Mouse (Mus musculus) liver, postnatal 0 days (tissue): ENCODE results near the gene Mettl17. TPM values are rescaled to one million over a fixed set of nuclear protein-coding genes. Genes with fewer than 3 reads are reported as not detected.
"Not testable (repeated sequence)": the region's sequence is repeated elsewhere in the genome, so short reads cannot be mapped to it uniquely, and the experiment has no call there.

ENCODE experiments used
- ATAC-seq: fragments of 200-750 bp; cut with Nextera tagmentation; 2 replicates; pipeline ENCODE4 v1.8.0; 2017; ENCODE audit warnings: mild to moderate bottlenecking, moderate library complexity
- DNase-seq: peaks from one replicate; pipeline ENCODE4 v3.0.0-alpha.2; 2016
- H3K27ac ChIP-seq: fragments of 300-500 bp; sonication (generic); 2 replicates; pipeline ENCODE4 v1.5.1; 2014; ENCODE audit warnings: antibody characterized with exemption, moderate library complexity, mild to moderate bottlenecking, low read depth
- H3K27me3 ChIP-seq: fragments of 300-500 bp; sonication (generic); 2 replicates; pipeline ENCODE4 v1.6.1; 2014; ENCODE audit warnings: low read length, control low read depth, mixed read lengths; ENCODE audit not compliant: insufficient read depth
- H3K36me3 ChIP-seq: fragments of 300-500 bp; sonication (generic); replicated peaks from 2 replicates; pipeline ENCODE4 v1.6.1; 2014; ENCODE audit warnings: mild to moderate bottlenecking, control low read depth, low read length, moderate library complexity, mixed read lengths; ENCODE audit not compliant: insufficient read depth
- H3K4me1 ChIP-seq: fragments of 300-500 bp; sonication (generic); 2 replicates; pipeline ENCODE4 v1.6.1; 2014; ENCODE audit warnings: antibody characterized with exemption, mild to moderate bottlenecking, control low read depth; ENCODE audit not compliant: insufficient read depth
- H3K4me2 ChIP-seq: fragments of 300-500 bp; sonication (generic); 2 replicates; pipeline ENCODE4 v1.6.1; 2014; ENCODE audit warnings: low read depth, mild to moderate bottlenecking, low read length, moderate library complexity, mixed read lengths
- H3K4me3 ChIP-seq: fragments of 300-500 bp; sonication (generic); 2 replicates; pipeline ENCODE4 v1.5.1; 2014; ENCODE audit warnings: low read depth, low read length
- H3K9ac ChIP-seq: fragments of 300-500 bp; sonication (generic); replicated peaks from 2 replicates; pipeline ENCODE4 v1.6.1; 2014; ENCODE audit warnings: mild to moderate bottlenecking, moderate library complexity
- H3K9me3 ChIP-seq: fragments of 300-500 bp; sonication (generic); 2 replicates; pipeline ENCODE4 v1.6.1; 2016; ENCODE audit warnings: mild to moderate bottlenecking, control low read depth, low read length, mixed read lengths
- CTCF ChIP-seq: sonication (generic); IDR thresholded peaks from 2 replicates; pipeline ENCODE4 v1.5.1; 2016; ENCODE audit warnings: antibody characterized with exemption, low read depth
- EP300 ChIP-seq: IDR thresholded peaks from 2 replicates; pipeline ENCODE4 v1.6.1; 2016; ENCODE audit warnings: antibody characterized with exemption, low read depth, mild to moderate bottlenecking
- WGBS: fragments of 180-500 bp; shearing (Covaris S2); extraction: QIAGEN DNeasy Blood & Tissue Kit; methylation state at CpG from one replicate; pipeline ENCODE4 v1.1.7; 2014; ENCODE audit not compliant: insufficient replicate concordance; 5-methylcytosine and 5-hydroxymethylcytosine counted together
- polyA plus RNA-seq: library from polyadenylated mRNA; unstranded; fragments of >200 nt; fragmentation: Nextera tagmentation; extraction: Ambion mirVana; gene quantifications from 2 replicates; pipeline ENCODE4 v1.2.1, GENCODE M21; 2015

The Mettl17 gene
- polyA plus RNA-seq = 9.4 and 10.8 TPM in 2 replicates

DNA sequence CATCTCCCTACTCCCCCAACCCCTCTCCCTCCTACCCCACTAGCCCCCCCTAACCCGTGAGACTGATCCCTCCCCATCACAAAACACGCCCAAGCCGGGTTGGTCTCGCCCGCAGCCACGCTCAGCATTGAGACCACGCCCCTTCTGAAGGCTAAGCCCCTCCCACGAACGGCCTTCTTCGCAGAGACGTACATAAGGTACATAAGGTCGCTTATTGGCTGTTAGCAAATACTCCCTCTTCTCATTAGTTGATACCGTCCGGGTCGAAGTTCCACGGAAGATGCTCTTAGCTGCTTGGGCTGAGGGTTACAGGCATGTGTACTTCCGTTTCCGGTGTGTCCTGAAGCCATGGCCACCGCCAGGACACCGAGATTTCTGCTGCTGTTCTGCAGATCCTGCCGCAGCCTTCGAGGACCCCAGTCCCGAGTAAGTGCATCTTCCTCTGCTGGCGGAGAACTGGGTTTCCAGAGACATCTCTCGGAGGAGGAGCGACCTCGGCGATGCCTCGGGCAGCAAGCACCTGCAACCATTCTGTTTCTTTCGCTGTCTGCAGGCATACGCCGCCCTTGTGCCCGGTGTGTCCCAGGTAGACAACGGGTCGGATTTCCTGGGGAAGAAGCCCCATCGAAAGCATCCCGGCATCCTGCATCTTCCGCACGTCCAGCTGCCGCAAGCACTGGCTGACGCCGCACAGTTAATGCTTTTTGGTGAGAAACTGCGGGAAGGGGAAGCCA lies at the start of gene Mettl17:
Mettl17 (plus strand) TSS at position 245 of the 734 bp plus-strand sequence.
- H3K4me3 ChIP-seq = peak within 1 kb of the TSS; percentile 73
- H3K36me3 ChIP-seq = peaks cover 14% of the 10 kb centered on the region
- peak within 1 kb of the TSS; percentile 74 for H3K27ac ChIP-seq
- peak; percentile 95 for DNase-seq
- peak; percentile 98 for ATAC-seq
- peak within 1 kb of the TSS; percentile 96 for H3K4me2 ChIP-seq
- H3K27me3 ChIP-seq = no peaks in the 10 kb centered on the region
- H3K9ac ChIP-seq = peak within 1 kb of the TSS; percentile 72
- TF ChIP-seq CTCF (0 out of 2 replicates have a peak, but pooled peaks have one; percentile 12), EP300 (peak; percentile 35; the same call in 1 of the 2 replicates)
- under 1% methylated on average over 43 of the region's 43 CpGs for WGBS
- peaks cover 8% of the 10 kb centered on the region for H3K4me1 ChIP-seq
- no peaks in the 10 kb centered on the region for H3K9me3 ChIP-seq

GRCm38 (mm10) chr14:51838480-51838879 lies 46.2 kb upstream of the Mettl17 start:
- H3K9me3 ChIP-seq, H3K27me3 ChIP-seq, H3K4me2 ChIP-seq, H3K9ac ChIP-seq, H3K4me3 ChIP-seq, DNase-seq, ATAC-seq, H3K27ac ChIP-seq, H3K4me1 ChIP-seq, H3K36me3 ChIP-seq: not testable (repeated sequence)
- WGBS = 17% methylated on average over 2 of the region's 2 CpGs
- TF ChIP-seq CTCF = peak; percentile 27; the same call in 1 of the 2 replicates

- no peak overlapping the region for H3K4me3 ChIP-seq
- no peaks in the 10 kb centered on the region for H3K9me3 ChIP-seq
- no peak overlapping the region for H3K27ac ChIP-seq
- ATAC-seq (no peak), DNase-seq (no peak)
- H3K36me3 ChIP-seq = no peaks in the 10 kb centered on the region
- TF ChIP-seq CTCF (no peak), EP300 (no peak)
- 53% methylated on average over 1 of the region's 1 CpGs for WGBS
- H3K9ac ChIP-seq = no peak overlapping the region
- H3K27me3 ChIP-seq = no peaks in the 10 kb centered on the region
- no peaks in the 10 kb centered on the region for H3K4me1 ChIP-seq
- H3K4me2 ChIP-seq = no peak overlapping the region
Measured at GRCm38 (mm10) chr14:51842250-51842649, 42.4 kb upstream of the Mettl17 start.

- H3K27me3 ChIP-seq = no peaks in the 10 kb centered on the region
- TF ChIP-seq CTCF = no peak
- no peak for TF ChIP-seq EP300
- no peaks in the 10 kb centered on the region for H3K36me3 ChIP-seq
- ATAC-seq (no peak), DNase-seq (no peak)
- H3K9me3 ChIP-seq = no peaks in the 10 kb centered on the region
- no peak overlapping the region for H3K27ac ChIP-seq
- H3K4me3 ChIP-seq = no peak overlapping the region
- H3K4me2 ChIP-seq = no peak overlapping the region
- WGBS = 71% methylated on average over 2 of the region's 2 CpGs
- H3K4me1 ChIP-seq = no peaks in the 10 kb centered on the region
- H3K9ac ChIP-seq = no peak overlapping the region
Measured at GRCm38 (mm10) chr14:51842781-51843180, 41.9 kb upstream of the Mettl17 start.

DNA sequence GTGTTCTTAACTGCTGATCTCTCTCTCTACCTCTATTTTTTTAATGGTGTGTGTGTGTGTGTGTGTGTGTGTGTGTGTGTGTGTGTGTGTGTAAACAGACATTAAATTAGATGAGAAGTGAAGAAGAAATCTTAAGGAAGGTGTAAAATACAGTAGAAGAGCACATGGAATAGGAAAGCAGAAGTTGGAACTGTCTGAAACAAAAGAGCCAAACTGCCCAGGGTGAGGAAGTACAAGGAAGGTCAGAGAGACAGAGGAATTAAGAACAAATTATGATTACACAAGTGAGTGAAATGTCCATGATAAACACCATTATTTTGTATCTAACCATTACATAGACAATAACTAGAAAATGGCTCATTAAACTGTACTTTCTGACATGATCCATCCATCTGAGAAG lies 40.8 kb upstream of the Mettl17 start:
- no peak overlapping the region for H3K4me2 ChIP-seq
- no peak overlapping the region for H3K27ac ChIP-seq
- H3K9me3 ChIP-seq = no peaks in the 10 kb centered on the region
- no peaks in the 10 kb centered on the region for H3K27me3 ChIP-seq
- H3K36me3 ChIP-seq = no peaks in the 10 kb centered on the region
- H3K4me3 ChIP-seq = no peak overlapping the region
- no peak for DNase-seq
- H3K4me1 ChIP-seq = no peaks in the 10 kb centered on the region
- no peak for ATAC-seq
- TF ChIP-seq CTCF = no peak
- TF ChIP-seq EP300 = no peak
- no peak overlapping the region for H3K9ac ChIP-seq

DNA sequence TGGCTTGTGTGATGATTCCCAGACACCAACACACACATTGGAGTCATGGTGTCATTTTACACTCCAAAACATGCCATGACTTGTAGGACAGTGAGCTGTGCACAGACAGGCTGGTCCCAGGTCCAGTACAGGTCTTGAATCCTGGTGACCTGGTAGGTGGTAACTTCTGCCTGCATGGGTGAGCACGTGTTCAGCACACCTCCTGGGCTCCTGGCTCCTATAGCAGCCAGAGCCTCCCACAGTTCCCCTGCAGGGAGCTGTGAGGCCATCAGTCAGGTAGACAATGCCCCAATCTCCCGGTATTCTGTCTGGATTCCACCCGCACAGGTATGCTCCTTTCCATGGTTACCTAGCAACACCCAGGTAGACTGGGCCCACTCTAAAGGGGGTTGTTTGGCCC lies 38.1 kb upstream of the Mettl17 start:
- ATAC-seq = no peak
- H3K4me3 ChIP-seq = no peak overlapping the region
- H3K27me3 ChIP-seq = no peaks in the 10 kb centered on the region
- no peak for TF ChIP-seq CTCF
- no peak for TF ChIP-seq EP300
- DNase-seq = no peak
- no peak overlapping the region for H3K4me2 ChIP-seq
- H3K4me1 ChIP-seq = no peaks in the 10 kb centered on the region
- no peak overlapping the region for H3K9ac ChIP-seq
- H3K36me3 ChIP-seq = no peaks in the 10 kb centered on the region
- no peaks in the 10 kb centered on the region for H3K9me3 ChIP-seq
- WGBS = 68% methylated on average over 3 of the region's 3 CpGs
- no peak overlapping the region for H3K27ac ChIP-seq
